Mouse (Mus musculus) ovary, postnatal 36 days (tissue): ENCODE data around the gene Wipf1.

Source experiments
- DNase-seq: peaks from one replicate; pipeline ENCODE4 v3.0.0; 2022; ENCODE audit warnings: low spot score, mixed read lengths

Gene Wipf1

DNA sequence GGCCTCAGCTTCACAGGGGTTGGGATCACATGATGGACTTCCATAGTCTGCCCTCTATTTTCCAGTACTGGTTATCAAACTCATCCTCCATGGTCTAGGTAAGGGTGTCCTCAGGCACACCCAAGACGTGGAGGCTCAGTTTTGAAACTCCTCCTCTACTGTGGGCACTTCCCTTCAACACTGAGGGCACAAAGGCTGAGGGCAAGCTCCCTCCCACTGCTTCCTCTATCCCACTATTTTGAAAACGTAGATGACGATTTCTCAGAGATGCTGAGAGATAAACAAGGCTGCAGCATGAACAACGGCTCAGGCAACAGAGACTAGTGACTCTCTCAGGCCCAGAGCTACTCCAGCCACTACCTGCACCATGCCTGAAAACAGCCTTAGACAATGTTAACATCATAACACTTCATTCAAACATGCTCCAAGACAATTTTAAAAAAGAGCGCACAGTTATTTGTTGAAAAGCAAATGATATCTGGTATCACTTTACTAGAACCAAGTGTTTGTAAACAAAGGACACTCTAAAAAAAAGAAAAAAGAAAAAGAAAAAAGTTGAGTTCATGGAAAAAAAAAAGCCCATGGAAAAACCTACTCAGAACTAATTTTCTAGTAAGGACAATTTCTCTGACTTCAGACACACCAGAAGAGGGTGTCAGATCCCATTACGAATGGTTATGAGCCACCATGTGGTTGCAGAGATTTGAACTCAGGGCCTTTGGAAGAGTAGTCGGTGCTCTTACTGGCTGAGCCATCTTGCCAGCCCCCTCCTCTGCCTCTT lies 62.3 kb downstream of the Wipf1 start:
- no peak for DNase-seq

DNA sequence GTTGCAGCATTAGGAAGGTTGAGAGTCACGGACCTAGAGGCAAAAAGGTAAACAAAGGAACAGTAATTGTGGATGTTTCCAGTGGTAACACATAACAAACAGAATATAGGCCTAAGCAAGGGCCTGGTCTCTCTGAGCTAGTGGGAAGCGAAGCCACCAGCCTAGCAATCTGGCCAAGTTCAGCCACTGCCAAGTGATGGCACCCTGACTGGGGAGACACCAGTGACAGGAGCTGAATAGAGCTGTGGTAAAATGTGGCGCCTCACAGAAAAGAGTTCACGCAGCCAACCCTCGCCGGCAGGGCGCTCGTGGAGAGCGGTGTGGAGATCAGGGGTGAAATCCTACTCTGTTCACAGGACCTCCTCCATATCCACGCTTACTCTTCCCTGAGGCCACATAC lies 63.1 kb downstream of the Wipf1 start:
- DNase-seq = no peak

DNA sequence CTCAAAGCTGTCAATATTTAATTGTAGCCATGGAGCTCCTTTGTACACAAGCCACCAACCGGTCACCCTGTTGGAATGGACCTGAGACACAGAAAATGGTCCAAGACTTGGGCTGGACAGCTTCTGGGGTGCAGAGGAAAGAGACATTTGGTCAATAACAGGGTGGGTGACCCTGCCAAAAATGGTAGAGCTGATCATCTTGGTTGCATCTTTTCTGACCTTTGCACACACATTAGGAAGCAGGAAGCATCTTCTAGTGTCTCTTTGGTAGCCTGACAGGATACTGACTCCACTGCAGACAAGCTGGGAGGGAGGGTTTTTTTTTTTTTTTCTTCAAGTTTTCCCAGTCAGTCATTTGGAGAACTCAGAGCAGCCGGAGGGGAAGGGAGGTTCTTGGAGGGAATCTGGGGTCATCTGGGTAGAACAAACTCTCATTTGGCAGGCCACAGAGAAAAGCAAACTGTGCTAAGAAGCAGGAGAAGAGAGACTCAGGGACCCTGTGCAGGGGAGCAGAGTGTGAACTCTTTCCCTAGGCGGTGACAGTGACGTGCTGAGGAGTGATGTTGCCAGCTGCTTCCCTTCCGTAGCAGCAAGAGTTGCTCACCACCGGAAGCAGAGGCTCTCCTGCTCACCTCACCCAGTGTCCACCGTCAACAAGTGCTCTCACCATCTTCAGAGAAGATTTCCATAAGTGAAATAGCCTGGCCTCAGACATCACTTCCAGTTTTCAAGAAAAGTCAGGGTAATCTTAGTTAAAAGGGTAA lies 65.9 kb downstream of the Wipf1 start:
- no peak for DNase-seq

DNA sequence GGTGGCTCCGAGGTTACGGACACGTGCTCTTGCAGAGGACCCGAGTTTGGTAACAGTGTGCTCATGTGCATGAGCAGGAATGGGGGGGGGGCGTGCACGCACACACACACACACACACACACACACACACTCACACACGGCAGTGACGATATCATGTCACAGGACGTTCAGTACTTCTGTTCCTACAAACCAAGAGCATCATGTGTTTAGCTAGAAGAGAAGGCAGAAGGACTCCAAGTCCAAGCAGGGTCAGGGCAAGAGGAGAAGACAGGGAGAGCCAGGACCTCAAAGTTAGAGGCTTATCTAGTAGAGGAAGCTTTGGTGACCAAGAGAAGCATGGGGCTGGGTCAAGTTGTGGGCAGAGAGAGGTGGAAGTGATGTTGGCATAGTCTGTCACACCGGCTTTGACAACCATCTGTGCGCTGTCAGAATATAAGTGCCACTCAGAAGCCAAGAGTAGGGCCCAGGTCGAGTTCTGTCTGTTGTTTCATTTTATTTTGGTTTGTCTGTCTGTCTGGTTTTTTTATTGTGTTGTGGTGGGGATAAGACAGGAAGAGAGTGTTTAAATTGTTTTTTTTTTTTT lies 66.7 kb downstream of the Wipf1 start:
- DNase-seq = no peak

DNA sequence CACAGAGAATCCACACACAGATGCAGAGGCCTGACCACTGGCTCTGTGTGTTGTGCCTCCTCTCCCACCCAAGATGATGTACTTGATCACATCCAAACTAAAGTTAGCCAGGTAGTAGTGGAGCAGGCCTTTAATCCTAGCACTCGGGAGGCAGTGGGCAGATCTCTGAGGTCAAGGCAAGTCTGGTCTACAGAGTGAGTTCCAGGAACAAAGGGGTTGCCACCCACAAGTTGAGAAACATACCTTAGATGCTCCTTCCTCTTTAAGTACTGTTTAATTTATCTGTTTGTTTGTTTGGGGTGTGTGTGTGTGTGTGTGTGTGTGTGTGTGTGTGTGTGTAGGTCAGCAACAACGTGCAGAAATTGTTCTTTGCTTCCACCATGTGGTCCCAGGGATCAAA lies 67.3 kb downstream of the Wipf1 start:
- DNase-seq = no peak

DNA sequence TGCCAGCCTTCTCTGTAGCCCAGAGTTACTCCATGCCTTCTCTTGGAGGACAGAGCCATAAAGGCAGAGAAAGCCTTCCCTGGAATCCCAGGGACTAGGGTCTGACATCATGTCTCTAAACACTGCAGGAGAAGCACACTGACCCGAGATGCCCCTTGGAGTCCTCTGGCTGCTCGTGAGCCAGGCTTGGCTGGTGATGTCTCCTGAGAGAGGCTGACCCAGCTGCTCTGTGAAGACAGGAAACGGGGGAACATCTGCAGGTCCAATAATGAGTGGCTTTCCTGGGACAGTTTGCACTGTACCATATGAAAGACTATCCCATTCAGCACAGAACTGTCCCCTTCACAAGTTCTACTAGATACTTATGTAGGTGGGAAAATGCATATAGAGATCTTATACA lies 69.4 kb downstream of the Wipf1 start:
- DNase-seq = no peak

DNA sequence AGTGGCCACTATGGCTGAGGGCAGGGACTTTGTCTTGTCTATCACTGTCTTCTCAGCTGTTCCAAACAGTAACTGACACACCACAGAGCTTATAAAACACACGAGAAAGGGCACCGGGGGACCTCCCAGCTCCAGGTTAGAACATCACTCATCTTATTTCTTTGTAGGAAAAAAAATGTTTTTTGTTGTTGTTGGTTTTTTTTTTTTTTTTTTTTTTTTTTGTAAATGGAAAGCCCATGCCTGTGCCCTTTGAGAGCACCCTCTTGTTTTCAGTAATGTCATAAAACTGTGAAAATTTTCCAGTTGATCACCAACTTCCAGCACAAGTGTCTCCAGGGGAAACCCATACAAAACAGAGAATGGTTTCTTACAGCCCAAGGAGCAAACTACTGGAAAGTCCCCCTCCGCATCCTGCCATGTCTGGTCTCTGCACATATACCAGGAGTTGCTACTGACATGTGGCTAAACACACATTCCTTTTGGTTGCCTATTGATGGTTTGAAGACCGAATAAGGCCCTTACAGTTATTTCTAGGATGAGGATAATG lies 69.9 kb downstream of the Wipf1 start:
- DNase-seq = no peak

DNA sequence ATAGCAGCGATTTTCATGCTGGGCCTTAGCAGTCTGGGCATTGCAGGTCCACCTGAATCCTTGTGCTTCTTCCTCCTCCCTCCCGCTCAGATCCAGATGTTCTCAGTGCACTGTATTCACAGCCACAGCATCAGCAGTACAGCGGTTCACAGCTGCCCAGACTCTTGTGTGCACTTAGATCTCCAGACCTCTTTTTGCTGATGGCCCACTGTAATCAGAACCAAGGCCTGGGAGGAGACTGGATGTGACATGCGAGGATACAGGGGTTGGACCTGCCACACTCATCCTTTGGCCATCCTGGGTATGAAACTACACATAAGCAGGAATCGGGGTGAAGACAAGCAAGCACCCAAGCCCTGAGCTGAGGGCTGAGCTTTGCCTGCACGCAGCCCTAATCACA lies 72.6 kb downstream of the Wipf1 start:
- no peak for DNase-seq

DNA sequence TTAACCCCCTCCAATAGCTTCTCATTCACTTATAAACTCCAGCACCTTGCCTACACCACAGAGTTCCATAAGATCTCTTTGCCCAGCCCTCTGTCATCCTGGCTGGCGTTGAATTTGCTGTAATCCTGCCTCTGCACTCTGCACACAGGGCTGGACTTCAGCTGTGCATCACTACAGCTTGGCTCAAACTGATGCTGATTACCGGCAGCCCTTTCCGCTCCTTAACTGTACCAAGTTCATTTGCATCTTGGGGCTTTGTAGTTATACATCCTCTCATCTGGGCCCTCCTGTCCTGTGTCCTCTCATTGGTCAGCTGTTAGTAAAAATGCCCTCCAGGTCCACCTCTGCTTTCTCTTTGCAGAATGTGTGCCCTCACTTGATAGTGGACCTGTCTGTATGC lies 73.4 kb downstream of the Wipf1 start:
- DNase-seq = no peak

DNA sequence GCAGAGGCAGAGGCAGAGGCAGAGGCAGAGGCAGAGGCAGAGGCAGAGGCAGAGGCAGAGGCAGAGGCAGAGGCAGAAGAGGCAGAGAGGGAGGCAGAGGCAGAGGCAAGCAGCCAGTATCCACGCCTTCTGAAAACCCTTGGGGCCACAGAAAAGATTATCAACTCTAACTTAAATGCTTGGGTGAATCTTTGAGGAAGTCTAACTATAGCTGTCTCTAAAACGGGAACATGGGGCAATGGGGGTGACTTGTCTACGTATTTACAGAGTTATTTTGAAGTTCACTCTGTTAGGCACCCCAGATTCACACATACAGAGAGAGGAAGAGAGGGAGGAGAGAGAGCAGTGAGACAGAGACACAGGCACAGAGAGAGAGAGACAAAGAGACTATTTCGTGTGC lies 74.0 kb downstream of the Wipf1 start:
- no peak for DNase-seq

DNA sequence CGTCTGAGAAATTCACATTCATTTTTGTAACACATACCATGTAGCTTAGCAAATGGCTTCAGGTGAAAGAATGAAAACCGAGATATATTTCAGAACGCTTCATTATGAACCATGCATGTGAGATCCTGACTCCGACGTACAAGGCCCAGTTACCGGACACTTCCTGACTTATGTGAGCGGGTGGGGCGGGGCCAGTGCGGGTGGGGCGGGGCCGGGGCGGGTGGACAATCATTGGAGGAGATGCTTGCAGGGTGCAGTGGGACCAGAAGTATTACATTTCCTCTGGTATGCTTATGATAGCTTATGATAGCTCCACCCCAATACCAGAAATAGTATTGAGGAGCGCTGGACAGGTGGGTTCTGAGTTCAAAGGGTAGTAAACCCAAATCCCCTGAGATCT lies 74.9 kb downstream of the Wipf1 start:
- no peak for DNase-seq

DNA sequence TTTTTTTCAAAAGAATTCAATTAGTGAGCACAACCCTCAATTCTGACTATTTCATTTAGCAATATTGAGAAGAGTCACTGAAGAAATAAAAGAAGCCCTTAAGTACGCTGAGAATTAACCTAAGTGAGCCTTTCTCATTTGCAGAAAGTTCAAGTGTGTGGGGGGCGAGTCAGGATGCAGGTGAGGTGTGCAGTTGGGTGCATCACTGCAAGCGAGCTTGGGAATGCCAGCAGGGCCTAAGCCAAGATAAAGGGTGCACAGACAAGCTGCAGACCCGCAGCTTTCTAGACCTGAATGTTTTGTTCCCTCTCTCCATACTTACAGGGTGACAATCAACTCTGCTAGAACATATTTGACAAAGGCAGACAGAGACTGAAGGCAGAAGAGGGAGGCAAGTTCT lies 75.3 kb downstream of the Wipf1 start:
- no peak for DNase-seq

DNA sequence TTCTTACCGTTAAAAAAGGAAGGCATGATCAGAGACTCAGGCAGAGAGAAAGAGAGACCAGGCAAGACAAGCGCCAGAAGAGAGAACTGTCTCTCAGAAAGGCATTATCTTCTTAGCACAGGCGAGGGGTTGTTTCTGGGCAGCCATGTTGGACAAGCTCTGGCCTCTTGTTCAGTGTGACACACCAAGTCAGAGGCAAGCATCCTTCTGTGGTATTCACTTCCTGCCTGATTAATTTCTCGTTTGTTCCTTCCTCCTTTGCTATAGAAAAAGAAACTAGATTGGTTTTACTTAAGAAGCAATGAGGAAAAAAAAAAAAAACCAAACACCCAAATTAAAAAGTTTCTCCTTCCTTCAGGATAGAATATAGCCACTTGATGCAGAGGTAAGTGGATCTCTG lies 75.8 kb downstream of the Wipf1 start:
- DNase-seq = no peak

DNA sequence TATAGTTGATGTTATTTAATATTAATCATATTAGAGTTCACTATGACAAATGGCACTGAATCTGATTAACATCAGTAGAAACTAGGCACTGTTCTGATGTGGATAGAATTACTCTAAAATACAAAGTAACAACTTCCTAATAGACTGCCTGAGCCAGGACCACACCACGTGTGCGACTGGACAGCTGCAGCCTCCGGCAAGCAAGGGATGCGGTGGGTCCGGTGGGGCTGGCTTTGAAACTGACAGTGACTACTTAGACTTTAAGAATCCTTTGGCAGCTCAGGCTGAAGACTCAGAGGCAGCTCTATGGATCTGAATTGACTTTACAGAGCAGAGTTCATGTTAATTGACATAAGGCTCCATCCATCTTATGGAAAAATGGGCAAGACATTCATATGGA lies 76.4 kb downstream of the Wipf1 start:
- DNase-seq = no peak

DNA sequence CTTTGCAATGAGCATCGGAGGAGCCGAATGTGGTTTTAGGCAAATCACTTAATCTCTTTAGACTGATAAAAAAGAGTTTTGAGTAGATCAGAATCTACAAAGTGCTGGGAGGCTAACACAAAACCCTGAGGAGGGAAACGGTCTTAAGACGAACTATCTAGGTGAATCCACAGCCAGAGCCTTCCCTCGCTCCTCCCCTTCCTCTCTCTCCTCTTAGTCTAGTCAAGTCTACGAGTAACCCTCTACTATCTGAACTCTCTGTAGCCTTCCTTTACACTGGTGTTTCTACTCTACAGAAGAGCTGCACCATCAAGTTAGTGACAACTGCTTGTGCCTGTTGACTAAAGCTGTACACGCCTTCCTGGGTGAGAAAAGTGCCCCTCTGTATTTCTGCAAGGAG lies 77.0 kb downstream of the Wipf1 start:
- DNase-seq = no peak

DNA sequence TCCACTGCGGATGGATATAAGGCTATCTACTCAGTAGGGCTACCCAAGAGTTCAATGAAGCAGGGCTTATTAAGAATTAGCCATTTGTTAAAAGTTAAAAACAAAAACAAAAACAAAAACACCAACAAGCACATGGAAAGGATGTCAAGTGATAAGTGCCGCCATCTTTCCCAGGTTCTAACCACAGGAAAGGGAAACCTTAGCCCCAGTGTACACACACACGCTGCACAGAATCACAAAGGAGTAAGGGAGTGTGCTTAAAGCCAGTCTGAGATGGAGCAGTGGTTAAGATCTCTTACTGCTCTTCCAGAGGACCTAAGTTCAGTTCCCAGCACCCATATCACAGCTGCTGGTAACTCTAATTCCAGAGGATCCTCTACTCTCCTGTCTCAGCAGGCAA lies 78.0 kb downstream of the Wipf1 start:
- DNase-seq = no peak

DNA sequence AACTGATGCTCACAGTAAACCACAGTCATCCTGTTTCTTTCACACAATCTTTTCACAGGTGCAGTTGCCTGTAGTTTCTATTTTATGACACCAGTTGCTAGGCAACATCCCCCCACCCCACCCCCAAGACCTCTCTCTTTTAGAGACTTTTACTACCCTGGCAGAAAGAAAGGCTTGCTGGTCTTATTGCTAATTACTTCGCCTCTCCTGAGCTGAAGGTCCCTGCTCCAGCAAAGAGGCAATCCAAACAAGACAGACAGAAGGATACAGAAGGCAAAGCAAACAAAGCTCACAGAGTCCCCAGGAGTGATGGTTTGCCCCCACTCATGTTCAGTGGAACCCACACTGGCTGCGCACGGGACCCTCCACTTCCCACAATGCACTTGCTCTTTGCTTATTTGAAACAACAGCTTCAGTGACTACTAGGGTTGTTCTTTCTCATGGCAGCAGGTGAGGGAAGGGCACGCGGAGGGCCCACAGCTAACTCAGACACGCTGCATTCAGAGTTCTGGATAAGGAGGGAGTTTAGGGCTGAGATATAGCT lies 79.3 kb downstream of the Wipf1 start:
- no peak for DNase-seq

DNA sequence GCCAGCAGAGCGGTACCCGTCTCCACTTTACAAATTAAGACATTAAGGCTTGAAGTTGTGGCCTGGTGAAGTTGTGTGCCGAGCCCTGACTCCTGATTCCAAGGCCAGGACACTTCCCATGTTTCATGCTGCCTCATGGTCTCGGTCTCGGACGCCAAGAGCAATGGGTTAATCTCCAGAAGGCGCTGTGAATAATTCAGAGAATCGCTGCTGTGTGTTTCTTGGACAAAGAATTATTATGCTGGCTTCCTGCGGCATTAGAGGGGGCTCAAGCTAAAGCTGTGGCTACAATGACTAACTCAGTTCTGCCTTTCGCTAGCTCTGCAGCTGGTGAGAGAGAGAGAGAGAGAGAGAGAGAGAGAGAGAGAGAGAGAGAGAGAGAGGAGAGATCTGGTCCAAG lies 85.5 kb downstream of the Wipf1 start:
- DNase-seq = no peak

DNA sequence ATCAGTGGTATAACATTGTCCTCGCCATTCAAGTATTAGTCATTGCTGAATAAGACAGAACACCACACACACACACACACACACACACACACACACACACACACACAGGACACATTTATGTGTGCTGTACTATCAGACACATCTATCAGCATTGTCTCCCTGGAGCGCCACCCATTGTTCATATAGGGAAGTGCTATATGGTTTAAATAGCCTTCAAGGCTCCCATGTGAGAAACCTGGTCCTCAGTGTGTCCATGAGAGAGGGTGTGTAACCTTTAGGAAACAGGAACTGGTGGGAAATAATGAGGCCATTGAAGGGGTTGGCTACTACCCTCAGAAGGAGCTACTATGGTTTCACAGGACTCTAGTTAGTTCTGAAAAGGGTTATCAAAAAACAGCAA lies 87.5 kb downstream of the Wipf1 start:
- no peak for DNase-seq

DNA sequence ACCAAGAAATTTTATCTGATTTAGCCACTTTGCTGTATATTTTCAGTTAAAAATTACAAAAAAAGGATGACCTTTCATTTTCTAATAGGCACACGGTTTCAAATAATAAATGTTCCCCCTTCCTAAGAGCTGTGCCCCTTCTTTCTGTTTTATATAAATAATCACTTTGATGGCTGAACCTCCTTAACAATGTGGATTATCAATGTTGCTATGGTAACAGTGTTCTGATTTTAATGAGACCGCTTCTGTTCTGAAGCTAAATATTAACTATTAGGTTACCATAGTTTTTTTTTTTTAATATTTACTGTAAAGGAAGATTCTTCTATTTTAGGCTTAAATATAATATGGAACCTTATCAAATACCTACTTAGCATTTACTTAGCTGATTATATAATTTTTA lies 89.2 kb downstream of the Wipf1 start:
- DNase-seq = no peak

DNA sequence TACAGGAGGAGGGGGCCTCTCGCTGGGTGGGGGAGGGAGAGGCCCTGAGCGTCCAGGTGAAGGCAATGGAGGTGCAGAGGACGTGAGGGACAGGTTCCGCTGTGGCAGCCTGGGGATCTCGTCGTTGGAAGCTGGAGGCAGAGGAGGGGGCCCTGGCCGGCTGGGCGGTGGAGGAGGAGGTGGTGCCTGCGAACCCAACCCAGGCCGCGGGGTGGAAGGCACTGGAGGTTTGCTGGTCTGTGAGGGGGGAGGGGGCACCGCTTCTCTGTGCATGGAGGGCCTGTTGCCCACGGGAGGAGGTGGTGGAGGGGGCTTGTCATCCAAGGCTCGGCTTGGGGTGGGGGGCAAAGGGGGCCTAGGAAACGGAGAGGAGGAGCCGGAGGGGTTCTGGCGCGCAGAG lies 92.6 kb downstream of the Wipf1 start:
- no peak for DNase-seq

DNA sequence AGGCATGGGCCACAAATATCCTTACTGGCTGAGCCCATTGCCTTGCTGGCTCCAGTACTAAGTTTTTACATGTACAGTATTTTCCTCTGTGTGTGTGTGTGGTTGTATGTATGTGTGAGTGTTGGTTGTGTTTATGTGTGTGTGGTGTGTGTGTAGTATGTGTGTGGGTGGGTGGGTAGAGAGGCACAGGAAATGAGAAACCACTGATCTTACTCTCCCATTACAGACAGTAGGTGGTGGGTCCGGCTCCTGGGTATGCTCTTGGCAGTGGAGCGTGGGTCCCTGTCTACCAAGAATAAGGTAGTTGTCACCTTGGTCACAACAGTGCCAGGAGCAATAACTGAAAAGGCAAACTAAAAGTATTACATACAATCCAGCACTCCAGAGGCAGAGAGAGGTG lies 93.7 kb downstream of the Wipf1 start:
- no peak for DNase-seq

DNA sequence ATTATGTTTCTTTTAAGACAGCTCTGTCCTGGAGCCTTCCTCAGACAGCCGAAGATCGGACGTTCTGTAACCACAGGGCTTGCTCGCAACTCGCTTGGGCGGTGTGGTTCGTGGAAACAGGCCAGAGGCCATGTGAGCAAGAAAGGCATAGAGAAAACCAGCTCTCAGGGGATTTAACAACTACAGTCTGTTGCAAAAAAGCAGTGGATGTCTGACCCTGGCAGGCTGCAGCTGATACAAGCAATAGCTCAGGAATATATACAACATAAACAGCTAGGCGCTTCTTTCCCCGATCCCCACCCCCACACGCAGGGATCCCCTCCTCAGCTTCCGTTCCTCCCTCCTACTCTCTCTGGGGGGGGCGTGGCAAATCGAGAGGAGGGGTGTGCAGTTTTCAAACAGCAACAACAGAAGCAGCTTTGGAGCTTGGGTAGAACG lies 97.6 kb downstream of the Wipf1 start:
- peak; percentile 30 for DNase-seq
